Mouse (Mus musculus): ENCODE results near the gene Il6st. TPM values are rescaled to one million over a fixed set of nuclear protein-coding genes. Genes with fewer than 3 reads are reported as not detected.

Gene Il6st
- 49.7 and 65.0 TPM in 2 replicates for polyA plus RNA-seq (2011; ENCODE audit: insufficient read depth, insufficient read length, low read depth, missing spikeins)

DNA sequence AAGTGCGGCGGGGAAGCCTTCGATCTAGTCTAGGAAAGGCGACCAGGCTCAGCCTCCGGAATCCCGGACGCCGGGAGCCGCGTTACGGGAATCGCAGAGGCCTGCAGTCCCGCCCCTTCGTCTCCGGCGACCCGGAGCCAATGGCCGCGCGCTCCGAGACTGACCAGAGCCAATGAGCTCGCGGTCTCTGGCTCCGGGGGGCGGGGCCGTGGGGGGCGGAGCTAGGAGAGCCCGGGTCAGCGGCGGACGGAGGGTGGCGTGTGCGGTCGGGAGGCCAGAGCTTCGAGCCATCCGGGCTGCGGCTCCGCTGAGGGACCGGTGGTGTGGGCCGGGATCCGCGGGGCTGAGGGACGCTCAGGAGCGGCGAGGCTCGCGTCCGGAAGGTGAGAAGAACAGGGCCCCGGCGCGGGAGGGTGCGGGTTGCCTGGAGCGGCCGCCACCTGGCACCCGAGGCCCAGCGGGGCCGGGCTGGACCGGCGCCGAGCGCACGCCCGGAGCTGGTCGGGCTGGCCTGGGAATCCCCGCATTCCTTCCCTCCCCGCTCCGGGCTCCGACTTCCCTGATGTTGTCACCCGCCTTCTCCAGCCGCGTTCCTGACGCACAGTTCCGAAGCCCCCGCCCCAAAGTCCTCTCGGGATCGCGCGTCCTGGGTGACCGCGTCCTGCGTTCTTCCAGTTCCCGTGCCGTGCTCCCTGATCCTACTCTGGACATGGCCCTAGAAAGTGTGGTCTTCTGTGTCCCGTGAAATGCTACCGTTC is at the start of gene Il6st:
Il6st (plus strand) TSS at position 203 of the 758 bp plus-strand sequence.
- peak within 1 kb of the TSS; percentile 98 for H3K4me3 ChIP-seq (ENCODE audit: low read depth, low read length)
- peak within 1 kb of the TSS; percentile 60 for H3K27ac ChIP-seq (ENCODE audit: insufficient read depth, low read length)

GRCm38 (mm10) chr13:112415896-112416295 is 48.0 kb upstream of the Il6st start:
- H3K9ac ChIP-seq (ENCODE audit: low read depth, poor library complexity, severe bottlenecking): peak overlapping the region; percentile 18; the same call in 1 of the 2 replicates
- H3K36me3 ChIP-seq (ENCODE audit: control insufficient read depth, insufficient read depth, low read length, poor library complexity, severe bottlenecking): no peaks in the 10 kb centered on the region
- peak overlapping the region; percentile 86 for H3K27ac ChIP-seq (ENCODE audit: insufficient read depth, low read length)
- peaks cover 8% of the 10 kb centered on the region for H3K4me1 ChIP-seq (ENCODE audit: control insufficient read depth, insufficient read depth, low read length)
- no peaks in the 10 kb centered on the region for H3K27me3 ChIP-seq (ENCODE audit: control insufficient read depth, insufficient read depth, low read length, poor library complexity, severe bottlenecking)
- TF ChIP-seq EP300 (IDR thresholded peaks at IDR 0.05; ENCODE audit: insufficient read depth, low read depth, low read length) (no peak), POLR2A (IDR thresholded peaks at IDR 0.05; ENCODE audit: insufficient read depth, low read length) (no peak), CTCF (IDR thresholded peaks at IDR 0.05; ENCODE audit: low read depth, low read length) (no peak)
- no peak overlapping the region for H3K4me3 ChIP-seq (ENCODE audit: low read depth, low read length)
- peaks cover 6% of the 10 kb centered on the region; the same call in 1 of the 2 replicates for H3K9me3 ChIP-seq (replicated peaks; ENCODE audit: control insufficient read depth, insufficient read depth, low read length, poor library complexity, severe bottlenecking)

More for the DNA sequence above, at the start of gene Il6st:
- H3K4me1 ChIP-seq (ENCODE audit: control insufficient read depth, insufficient read depth, low read length): peaks cover 11% of the 10 kb centered on the region
- no peaks in the 10 kb centered on the region for H3K9me3 ChIP-seq (replicated peaks; ENCODE audit: control insufficient read depth, insufficient read depth, low read length, poor library complexity, severe bottlenecking)
- H3K36me3 ChIP-seq (ENCODE audit: control insufficient read depth, insufficient read depth, low read length, poor library complexity, severe bottlenecking): no peaks in the 10 kb centered on the region
- H3K27me3 ChIP-seq (ENCODE audit: control insufficient read depth, insufficient read depth, low read length, poor library complexity, severe bottlenecking): no peaks in the 10 kb centered on the region
- peak within 1 kb of the TSS; percentile 96 for H3K9ac ChIP-seq (ENCODE audit: low read depth, poor library complexity, severe bottlenecking)
- TF ChIP-seq CTCF (IDR thresholded peaks at IDR 0.05; ENCODE audit: low read depth, low read length) (no peak), EP300 (IDR thresholded peaks at IDR 0.05; ENCODE audit: insufficient read depth, low read depth, low read length) (no peak), POLR2A (IDR thresholded peaks at IDR 0.05; ENCODE audit: insufficient read depth, low read length) (no peak)

DNA sequence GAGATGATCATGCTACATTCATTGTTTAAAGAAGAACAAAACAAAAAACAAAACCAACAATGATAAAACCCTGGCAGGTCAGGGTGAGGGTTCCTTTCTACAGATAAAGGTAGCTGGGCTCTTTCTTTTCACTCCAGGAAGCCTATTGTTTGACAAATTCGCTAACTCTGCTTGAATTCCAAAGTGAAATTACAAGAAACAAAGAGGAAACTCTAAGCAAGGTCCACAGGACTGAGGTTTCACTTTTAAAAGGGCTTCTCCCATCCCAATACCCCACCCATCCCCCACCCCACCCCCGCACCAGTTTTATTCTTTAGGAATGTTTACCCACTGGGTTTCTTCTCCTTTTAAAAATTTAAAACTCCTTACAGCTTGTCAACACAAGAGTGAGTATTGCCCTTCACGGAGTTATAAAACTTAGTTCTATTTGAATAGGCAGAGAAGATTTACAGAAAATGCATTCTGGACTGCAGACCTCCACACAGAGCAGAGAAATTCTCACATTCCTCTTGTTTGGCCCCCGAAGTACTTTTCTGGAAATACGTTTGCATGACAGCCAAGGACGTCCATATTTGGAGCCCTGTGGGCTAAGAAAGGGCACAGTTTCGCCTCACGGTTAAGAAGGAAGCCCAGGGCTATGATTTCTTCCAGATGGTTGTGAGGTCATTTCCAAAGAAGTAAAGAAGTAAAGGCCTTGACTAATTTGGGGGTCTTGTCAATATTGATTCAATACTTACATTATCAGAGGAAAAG is 47.3 kb upstream of the Il6st start:
- Histone ChIP-seq H3K27ac (ENCODE audit: insufficient read depth, low read length) (peak overlapping the region; percentile 86), H3K9me3 (replicated peaks; ENCODE audit: control insufficient read depth, insufficient read depth, low read length, poor library complexity, severe bottlenecking) (no peaks in the 10 kb centered on the region), H3K4me3 (ENCODE audit: low read depth, low read length) (no peak overlapping the region), H3K9ac (ENCODE audit: low read depth, poor library complexity, severe bottlenecking) (peak overlapping the region; percentile 50; the same call in 1 of the 2 replicates), H3K4me1 (ENCODE audit: control insufficient read depth, insufficient read depth, low read length) (peaks cover 8% of the 10 kb centered on the region), H3K27me3 (ENCODE audit: control insufficient read depth, insufficient read depth, low read length, poor library complexity, severe bottlenecking) (no peaks in the 10 kb centered on the region), H3K36me3 (ENCODE audit: control insufficient read depth, insufficient read depth, low read length, poor library complexity, severe bottlenecking) (no peaks in the 10 kb centered on the region)
- TF ChIP-seq CTCF (IDR thresholded peaks at IDR 0.05; ENCODE audit: low read depth, low read length): no peak
- no peak for TF ChIP-seq POLR2A (IDR thresholded peaks at IDR 0.05; ENCODE audit: insufficient read depth, low read length)
- no peak for TF ChIP-seq EP300 (IDR thresholded peaks at IDR 0.05; ENCODE audit: insufficient read depth, low read depth, low read length)

- Histone ChIP-seq H3K9me3 (replicated peaks; ENCODE audit: control insufficient read depth, insufficient read depth, low read length, poor library complexity, severe bottlenecking) (no peaks in the 10 kb centered on the region), H3K27ac (ENCODE audit: insufficient read depth, low read length) (peak overlapping the region; percentile 79; the same call in 1 of the 2 replicates), H3K36me3 (ENCODE audit: control insufficient read depth, insufficient read depth, low read length, poor library complexity, severe bottlenecking) (no peaks in the 10 kb centered on the region), H3K9ac (ENCODE audit: low read depth, poor library complexity, severe bottlenecking) (peak overlapping the region; percentile 50; the same call in 1 of the 2 replicates), H3K4me1 (ENCODE audit: control insufficient read depth, insufficient read depth, low read length) (peaks cover 6% of the 10 kb centered on the region), H3K4me3 (ENCODE audit: low read depth, low read length) (no peak overlapping the region), H3K27me3 (ENCODE audit: control insufficient read depth, insufficient read depth, low read length, poor library complexity, severe bottlenecking) (no peaks in the 10 kb centered on the region)
- no peak for TF ChIP-seq POLR2A (IDR thresholded peaks at IDR 0.05; ENCODE audit: insufficient read depth, low read length)
- 0 out of 2 replicates have a peak, but pooled peaks have one; percentile 17 for TF ChIP-seq EP300 (IDR thresholded peaks at IDR 0.05; ENCODE audit: insufficient read depth, low read depth, low read length)
These were observed 46.7 kb upstream of the Il6st start for GRCm38 (mm10) chr13:112417163-112417523.

- no peaks in the 10 kb centered on the region for H3K36me3 ChIP-seq (ENCODE audit: control insufficient read depth, insufficient read depth, low read length, poor library complexity, severe bottlenecking)
- H3K9ac ChIP-seq (ENCODE audit: low read depth, poor library complexity, severe bottlenecking): no peak overlapping the region
- peaks cover 6% of the 10 kb centered on the region for H3K4me1 ChIP-seq (ENCODE audit: control insufficient read depth, insufficient read depth, low read length)
- TF ChIP-seq EP300 (IDR thresholded peaks at IDR 0.05; ENCODE audit: insufficient read depth, low read depth, low read length) (no peak), POLR2A (IDR thresholded peaks at IDR 0.05; ENCODE audit: insufficient read depth, low read length) (no peak), CTCF (IDR thresholded peaks at IDR 0.05; ENCODE audit: low read depth, low read length) (no peak)
- H3K9me3 ChIP-seq (replicated peaks; ENCODE audit: control insufficient read depth, insufficient read depth, low read length, poor library complexity, severe bottlenecking): no peaks in the 10 kb centered on the region
- no peak overlapping the region for H3K4me3 ChIP-seq (ENCODE audit: low read depth, low read length)
- H3K27me3 ChIP-seq (ENCODE audit: control insufficient read depth, insufficient read depth, low read length, poor library complexity, severe bottlenecking): no peaks in the 10 kb centered on the region
- no peak overlapping the region for H3K27ac ChIP-seq (ENCODE audit: insufficient read depth, low read length)
These were observed 45.9 kb upstream of the Il6st start for GRCm38 (mm10) chr13:112417861-112418423.
